28 mouse cellular contexts compared by ENCODE assay signal in genomic region chr1:134310291-134310690, GRCm38 (mm10). TPM values are rescaled to one million over a fixed set of nuclear protein-coding genes. Genes with fewer than 3 reads are reported as not detected.
"Had no signal": no experiment of that assay in that cellular context is flagged by ENCODE, and none has a peak within 500 bp of the region (broad histone marks: within the 10 kb centered on the region; RNA-seq: fewer than 3 reads in every experiment).

No protein-coding gene starts in this region.

- H3K4me2 ChIP-seq: limb, embryonic 12.5 days; limb, embryonic 15.5 days; liver, embryonic 12.5 days; liver, embryonic 15.5 days; lung, embryonic 15.5 days; midbrain, embryonic 13.5 days had no signal

- H3K36me3 ChIP-seq: liver, embryonic 12.5 days; liver, embryonic 15.5 days; lung, embryonic 15.5 days; midbrain, embryonic 10.5 days; midbrain, embryonic 13.5 days had no signal

- H3K4me3 ChIP-seq: left cerebral cortex, adult 2 months; limb, embryonic 12.5 days; limb, embryonic 15.5 days; liver, embryonic 12.5 days; liver, embryonic 15.5 days; lung, embryonic 15.5 days; megakaryocyte, embryonic 14.5 days; midbrain, embryonic 10.5 days; midbrain, embryonic 13.5 days had no signal

- H3K27me3 ChIP-seq: limb, embryonic 12.5 days; limb, embryonic 15.5 days; liver, embryonic 12.5 days; liver, embryonic 15.5 days; lung, embryonic 15.5 days; midbrain, embryonic 13.5 days had no signal

- H3K4me1 ChIP-seq: limb, embryonic 12.5 days; limb, embryonic 15.5 days; liver, embryonic 12.5 days; liver, embryonic 15.5 days; lung, embryonic 15.5 days had no signal

- ATAC-seq: liver, embryonic 12.5 days; midbrain, embryonic 13.5 days; midbrain, embryonic 16.5 days had no signal

- H3K27ac ChIP-seq: left cerebral cortex, adult 2 months; limb, embryonic 12.5 days; limb, embryonic 15.5 days; liver, embryonic 12.5 days; liver, embryonic 15.5 days; lung, embryonic 15.5 days; midbrain, embryonic 10.5 days; midbrain, embryonic 13.5 days; stomach, postnatal 0 days had no signal

- H3K9ac ChIP-seq: limb, embryonic 12.5 days; limb, embryonic 15.5 days; liver, embryonic 12.5 days; liver, embryonic 15.5 days; lung, embryonic 15.5 days; midbrain, embryonic 13.5 days had no signal

- DNase-seq: kidney, adult 9 months; kidney, postnatal 14 days; kidney, postnatal 4 days; layer of hippocampus, adult 9-11 months; layer of hippocampus, postnatal 36 days; lung, adult 18-20 months; lung, postnatal 10 days; lung, postnatal 36 days; thymus, adult 2 months; thymus, postnatal 14 days; thymus, postnatal 4 days had no signal

- H3K9me3 ChIP-seq: limb, embryonic 12.5 days; limb, embryonic 15.5 days; liver, embryonic 12.5 days; liver, embryonic 15.5 days; lung, embryonic 15.5 days; megakaryocyte, embryonic 14.5 days; midbrain, embryonic 10.5 days; midbrain, embryonic 13.5 days had no signal

RNA-seq across cellular contexts. Expression of gene Myog, which starts 20.5 kb away (rescaled TPM):
- total RNA-seq: layer of hippocampus, adult 18-20 months; layer of hippocampus, postnatal 36 days; left cerebral cortex, adult 2 months; left cerebral cortex, postnatal 10 days; left cerebral cortex, postnatal 36 days; monocyte, adult 5-6 weeks had no signal
- polyA plus RNA-seq: midbrain, embryonic 13.5 days; small intestine, adult 2 months; spleen, adult 2 months had no signal
